Mouse (Mus musculus): ENCODE measurements around the gene Gm10272.
A peak's percentile ranks its signal among the peaks of the same experiment; 100 is the strongest.
"Not testable (repeated sequence)": the region's sequence is repeated elsewhere in the genome, so short reads cannot be mapped to it uniquely, and the experiment has no call there.

Gene Gm10272

DNA sequence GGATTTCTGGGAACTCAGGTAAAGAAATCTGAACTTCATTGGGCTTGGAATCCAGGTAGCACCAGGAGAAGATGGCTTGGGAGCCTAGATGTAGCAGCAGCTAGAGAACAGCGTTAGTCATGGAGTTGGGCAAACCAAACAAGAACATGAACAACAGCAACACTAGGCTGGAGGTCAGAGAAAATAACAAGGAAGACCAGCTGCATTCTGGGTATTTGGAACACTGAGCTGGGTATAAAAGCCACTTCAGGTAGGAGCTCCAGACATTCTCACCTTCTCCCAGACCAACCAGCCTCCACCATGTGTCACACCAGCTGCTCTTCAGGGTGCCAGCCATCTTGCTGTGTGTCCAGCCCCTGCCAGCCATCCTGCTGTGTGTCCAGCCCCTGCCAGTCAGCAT, at the start of gene Gm10272:
Gene Gm10272, plus strand, starts transcription at position 301 of the 400 bp plus-strand sequence.
- DNase-seq (ENCODE audit: low read depth, low spot score), result no peak

DNA sequence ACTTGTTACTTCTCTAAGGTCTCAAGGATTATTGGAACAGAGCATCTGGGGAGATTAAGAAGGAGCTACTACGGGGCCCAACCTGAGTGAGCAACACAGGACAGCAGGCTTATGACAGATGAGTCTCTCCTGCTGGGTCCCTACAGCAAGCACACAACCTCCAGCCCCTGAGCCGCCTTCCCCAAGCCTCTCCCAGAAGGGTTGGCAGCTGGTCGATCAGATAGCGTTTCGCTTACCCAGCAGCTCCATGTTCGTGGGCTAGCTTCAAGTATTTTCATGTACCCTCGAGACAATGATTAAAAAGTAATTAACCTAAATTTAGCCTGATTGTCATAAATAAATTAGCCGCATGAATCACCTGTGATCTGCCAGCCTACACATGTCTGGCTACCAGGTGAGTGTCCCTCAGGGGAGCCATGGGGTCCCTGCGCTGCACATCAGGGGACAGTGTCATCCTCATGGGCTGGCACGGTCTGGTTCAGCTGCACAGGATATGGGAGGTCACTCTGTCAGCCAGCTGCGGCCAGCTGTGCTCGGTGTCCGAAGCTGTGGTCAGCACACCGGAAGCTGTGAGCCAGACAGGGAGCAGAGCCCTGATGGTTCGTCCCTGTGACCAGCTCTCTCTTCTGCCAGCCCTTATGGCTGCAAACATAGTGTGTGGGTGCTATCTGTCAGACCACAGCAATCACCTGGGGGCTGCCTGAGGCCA, 48.0 kb upstream of the Gm10272 start:
- DNase-seq (ENCODE audit: low read depth, low spot score), result no peak

DNA sequence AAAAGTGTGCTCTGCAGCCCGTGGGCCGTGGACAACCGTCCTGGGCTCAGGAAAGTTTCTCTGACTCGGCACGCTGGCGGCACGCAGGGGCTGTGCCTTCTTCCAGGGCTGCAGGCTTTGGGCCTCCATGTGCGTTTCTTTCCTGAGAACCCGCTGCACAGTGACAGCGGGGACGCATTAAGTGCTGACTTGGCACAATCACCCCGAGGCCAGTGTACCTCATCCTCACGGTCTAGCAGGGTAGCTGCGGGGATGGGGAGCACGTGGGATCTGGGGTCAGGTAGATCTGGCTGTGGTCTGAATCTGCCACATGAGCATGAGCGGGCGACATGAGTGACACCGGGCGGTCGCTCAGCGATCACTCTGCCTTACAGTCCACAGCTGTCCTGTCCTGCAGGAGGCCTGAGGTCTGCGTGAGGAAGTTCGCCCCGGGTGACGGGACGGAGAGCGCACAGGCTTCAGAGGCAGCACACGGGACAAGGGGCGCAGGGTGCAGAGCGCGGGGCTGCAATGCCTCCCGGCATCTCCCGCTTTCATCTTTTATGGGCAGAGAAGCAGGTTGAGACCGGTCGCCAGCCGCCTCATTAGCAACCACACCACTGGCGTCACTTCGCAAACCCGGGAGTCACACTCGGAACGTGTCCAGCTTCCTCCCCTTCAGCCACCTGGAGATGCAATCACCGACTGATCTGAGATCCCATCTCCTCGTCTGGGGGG, 42.3 kb upstream of the Gm10272 start:
- DNase-seq (ENCODE audit: low read depth, low spot score), result no peak

DNA sequence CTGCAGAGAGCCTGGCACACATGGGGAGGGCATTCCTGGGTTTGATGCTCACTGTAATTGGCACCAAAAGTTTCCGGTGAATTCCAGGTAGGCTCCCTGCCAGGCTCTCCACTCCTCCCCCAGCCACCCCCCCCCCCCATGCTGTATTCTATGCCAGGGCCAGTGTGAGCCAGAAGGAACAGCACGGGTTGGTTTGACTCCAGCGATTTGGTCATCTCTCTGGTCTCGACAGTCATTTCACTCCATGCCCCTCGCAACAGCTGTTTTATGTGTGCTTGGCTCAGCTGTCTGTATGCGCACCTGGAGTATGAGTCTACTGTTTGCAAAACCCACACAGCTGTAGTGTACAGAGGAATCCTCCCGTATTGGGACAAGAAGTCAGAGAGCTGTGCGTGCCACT, 40.1 kb upstream of the Gm10272 start:
- DNase-seq (ENCODE audit: low read depth, low spot score), result no peak

DNA sequence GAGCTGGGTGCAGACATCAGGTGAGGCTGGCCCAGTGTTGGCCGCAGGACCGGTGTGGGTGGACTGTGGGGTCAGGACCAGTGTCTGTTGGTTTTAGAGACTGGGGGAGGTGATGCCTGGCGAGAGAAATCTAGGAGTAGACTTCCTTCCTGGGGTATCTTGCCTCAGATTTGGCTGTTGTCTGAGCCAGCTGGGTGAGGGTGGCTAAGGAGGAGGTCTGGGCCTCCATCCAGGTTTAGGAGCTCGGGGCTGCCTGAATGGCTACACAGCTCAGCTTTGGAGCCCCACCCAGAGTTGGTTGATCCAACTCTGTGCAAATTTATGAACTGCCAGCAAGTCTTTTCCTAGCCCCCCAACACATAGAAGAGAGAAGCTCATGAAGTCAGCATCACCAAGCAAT, 39.0 kb upstream of the Gm10272 start:
- DNase-seq (ENCODE audit: low read depth, low spot score), result no peak

DNA sequence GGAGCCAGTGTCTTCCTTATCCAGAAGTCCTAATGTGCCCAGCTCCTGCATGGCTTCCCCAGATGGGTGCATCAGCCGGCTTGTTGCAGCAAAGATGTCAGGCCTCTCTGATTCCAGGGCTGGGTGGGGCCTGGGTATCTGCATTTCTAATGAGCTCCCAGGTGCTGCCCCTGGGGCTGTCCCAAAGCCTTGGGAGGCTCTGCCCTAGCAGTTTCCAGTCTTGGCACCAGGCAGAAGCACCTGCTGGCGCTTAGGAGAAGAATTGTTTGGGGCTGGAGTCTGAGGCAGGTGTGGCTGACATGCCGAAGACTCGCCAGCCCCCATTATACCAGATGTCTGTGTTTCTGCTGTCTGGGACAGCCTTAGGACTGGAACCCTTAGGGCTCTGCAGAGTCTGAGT, 35.7 kb upstream of the Gm10272 start:
- DNase-seq (ENCODE audit: low read depth, low spot score), result no peak

DNA sequence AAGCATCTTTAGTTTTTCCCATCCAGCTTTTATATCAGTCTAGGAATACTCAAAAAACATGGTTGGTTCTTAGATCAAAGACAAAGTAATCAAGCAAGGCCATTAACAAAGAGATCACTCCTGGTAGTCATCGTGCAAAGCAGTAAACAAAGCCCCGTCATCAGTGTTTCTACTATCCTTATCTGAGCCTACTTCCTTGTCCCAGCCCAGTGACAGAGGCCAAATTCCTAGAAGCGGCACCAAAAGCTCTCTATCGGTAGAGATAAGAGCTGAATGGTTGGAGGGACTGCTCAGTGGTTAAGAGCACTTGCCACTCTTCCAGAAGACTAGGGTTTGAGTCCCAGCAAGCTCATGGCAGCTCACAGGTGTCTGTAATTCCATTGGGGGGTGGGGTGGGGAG, 34.9 kb upstream of the Gm10272 start:
- DNase-seq (ENCODE audit: low read depth, low spot score), result no peak

DNA sequence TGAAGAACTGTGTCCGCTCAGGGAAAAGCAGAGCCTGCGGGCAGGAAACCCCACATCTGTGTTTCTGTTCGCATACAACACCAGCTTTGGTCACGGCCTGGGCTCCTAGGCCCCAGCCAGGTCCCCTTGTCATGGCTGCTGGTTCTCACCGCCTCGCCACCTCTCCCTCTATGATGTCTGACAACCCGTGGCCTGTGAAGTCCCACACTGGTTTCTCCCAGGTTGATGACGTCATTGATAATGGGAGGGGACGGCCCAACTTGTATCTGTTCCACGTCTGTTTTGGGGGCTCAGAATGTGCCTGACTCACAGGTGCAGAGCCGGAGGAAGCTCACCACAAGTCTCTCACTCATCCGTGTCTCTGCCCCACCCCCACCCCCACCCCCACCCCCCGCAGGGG, 32.7 kb upstream of the Gm10272 start:
- no peak for DNase-seq (ENCODE audit: low read depth, low spot score)

DNA sequence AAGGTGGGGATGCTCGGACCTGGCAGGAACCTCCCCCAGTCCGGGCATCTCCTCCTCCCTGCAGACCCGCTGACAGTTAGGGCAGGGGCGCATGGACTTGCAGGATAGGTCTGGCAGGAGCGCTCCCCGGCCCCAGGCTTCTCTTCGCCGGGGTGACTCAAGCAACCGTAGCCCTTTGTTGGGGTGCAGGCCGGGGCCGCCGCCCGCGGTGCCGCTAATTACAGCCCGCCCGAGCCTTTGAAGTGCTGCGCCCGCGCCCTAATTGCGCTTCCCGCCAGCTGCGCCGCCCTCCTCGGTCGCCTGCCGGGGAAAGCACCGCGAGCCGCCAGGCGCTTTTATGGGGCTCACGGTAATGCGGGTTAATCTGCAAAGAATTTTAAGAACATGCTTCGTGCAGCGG, 28.9 kb upstream of the Gm10272 start:
- peak; percentile 29 for DNase-seq (ENCODE audit: low read depth, low spot score)

DNA sequence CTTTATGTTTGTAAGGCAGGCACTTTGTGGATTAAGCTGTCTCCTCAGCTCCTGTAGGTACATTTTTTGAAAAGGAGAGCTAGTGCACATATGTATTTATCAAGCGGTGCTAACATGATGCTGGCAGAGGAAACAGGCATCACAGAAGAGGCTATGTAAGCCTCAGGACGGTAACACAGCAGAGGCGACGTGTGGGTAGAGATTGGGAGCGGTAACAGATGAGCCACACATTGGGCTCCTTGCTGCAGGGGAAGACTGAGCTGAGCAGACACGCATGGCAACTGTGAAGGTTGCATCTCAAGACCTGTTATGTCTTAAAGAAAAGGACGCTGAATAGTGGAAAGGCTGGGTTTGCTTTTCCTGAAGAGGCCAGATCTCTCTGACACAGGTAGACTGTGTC, 23.4 kb upstream of the Gm10272 start:
- DNase-seq (ENCODE audit: low read depth, low spot score), result no peak

DNA sequence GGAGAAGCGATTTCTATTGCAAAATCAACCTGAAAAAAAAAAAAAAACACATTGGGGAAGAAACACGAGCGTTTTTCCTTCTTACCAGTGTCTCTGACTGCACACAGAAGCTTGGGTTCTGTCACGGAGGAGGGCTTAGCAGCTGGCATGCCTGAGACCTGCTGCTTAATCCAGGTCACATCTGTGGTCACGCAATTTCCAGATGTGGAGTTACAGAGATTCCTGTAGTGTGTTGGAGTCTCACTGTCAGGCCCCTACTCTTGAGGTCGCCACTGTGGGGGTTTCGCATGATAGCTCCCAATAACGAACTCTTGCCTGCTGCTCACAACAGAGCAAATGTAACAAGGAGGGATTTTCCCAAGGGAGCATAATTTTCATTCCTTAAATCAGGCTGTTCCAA, 22.2 kb upstream of the Gm10272 start:
- peak; percentile 68 for DNase-seq (ENCODE audit: low read depth, low spot score)

DNA sequence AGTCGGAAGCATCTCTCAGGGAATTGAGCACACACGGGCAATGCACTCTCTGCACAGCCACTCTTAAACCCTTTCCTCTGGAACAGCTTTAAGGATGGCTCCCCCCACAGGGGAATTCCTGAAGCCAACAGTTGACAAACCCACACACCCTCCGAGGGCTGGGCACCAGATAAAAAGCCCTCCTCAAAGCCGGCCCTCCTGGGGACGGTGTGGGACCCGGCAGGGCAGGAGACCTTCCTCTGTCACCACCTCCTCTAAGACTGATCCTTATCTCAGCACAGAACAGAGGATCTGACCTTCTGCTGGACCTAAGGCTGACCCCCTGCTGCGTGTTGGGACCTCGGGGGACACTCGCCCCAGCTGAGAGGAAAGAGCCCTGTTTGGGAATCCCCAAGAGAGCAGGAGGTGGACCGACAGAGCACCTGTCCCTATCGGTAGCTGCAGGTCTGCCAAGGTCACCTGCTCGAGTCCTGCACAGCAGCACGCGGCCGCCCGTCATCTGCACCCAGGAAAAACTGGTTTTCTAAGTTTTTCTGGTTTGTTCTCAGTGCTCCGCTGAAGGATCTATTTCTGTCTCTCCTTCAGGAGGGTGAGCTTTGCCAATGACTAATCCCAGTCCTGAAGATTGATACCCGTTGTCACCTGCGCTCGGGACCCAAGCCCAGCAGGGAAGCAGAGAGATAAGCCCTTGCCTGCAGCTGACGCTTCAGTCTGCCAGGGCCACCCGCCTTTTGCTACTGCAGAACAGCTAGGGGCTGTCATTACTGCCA, 20.3 kb upstream of the Gm10272 start, which contains the start of gene Tspear:
Gene Tspear, plus strand, starts transcription at position 675 of the 770 bp plus-strand sequence.
- no peak for DNase-seq (ENCODE audit: low read depth, low spot score)

DNA sequence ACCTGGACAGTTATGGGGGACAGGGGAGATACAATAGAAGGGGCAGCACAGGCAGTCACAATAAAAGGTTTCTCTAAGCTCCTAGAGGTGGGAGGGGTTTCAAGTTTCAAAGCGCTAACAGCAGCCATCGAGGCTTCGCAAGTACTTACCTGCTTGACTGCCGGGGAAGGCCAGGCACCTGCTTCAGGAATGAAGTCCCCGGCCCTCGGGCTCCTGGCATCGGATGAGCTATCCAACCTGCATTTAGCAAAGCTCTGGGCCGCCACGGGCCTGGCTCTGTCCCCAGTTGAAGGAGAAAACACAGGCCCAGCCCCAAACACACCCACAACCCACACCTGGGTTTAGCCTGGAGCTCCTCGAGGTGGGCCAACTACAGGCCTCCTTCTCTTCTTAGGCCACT, 19.4 kb upstream of the Gm10272 start:
- no peak for DNase-seq (ENCODE audit: low read depth, low spot score)

DNA sequence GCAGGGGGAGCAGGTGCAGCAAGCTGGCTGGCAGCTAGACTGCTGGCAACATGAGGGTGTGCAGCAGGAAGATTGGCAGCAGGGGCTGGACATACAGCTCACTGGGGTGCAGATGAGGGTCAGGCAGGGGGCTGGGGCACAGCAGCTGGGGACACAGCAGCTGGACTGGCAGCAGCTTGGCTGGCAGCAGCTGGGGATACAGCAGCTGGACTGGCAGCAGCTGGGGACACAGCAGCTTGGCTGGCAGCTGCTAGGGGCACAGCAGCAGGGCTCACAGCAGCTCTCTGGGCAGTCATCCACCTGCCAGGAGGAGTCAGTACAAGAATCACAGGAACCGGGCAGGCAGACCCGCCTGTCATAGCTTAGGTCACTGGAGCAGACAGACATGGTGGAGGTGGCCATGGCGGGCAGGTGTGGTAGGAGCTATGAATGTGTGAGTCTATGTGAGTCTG, 16.0 kb upstream of the Gm10272 start, which contains the start of gene Gm19402:
Gene Gm19402, minus strand, starts transcription at position 402 of the 452 bp plus-strand sequence.
- not testable (repeated sequence) for DNase-seq (ENCODE audit: low read depth, low spot score)

DNA sequence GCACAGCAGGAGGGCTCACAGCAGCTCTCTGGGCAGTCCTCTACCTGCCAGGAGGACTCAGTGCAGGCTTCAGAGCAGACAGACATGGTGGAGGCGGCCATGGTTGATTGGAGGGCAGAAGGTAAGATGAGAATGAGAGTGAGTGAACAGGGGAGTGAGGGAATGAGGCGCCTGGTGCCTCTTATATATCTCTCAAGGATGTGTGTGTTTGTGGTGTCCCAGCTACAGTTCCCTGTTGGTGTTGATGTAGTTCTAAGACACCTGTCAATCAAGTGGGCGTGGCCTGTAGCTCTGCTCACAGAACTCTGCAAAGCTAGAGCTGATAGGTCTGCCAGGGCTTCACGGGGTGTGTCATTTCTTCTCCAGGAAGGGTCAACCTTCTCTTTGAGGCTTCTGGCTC, 9.3 kb upstream of the Gm10272 start, which contains the start of gene Gm9508:
Gene Gm9508, minus strand, starts transcription at position 101 of the 400 bp plus-strand sequence.
- DNase-seq (ENCODE audit: low read depth, low spot score), result no peak

DNA sequence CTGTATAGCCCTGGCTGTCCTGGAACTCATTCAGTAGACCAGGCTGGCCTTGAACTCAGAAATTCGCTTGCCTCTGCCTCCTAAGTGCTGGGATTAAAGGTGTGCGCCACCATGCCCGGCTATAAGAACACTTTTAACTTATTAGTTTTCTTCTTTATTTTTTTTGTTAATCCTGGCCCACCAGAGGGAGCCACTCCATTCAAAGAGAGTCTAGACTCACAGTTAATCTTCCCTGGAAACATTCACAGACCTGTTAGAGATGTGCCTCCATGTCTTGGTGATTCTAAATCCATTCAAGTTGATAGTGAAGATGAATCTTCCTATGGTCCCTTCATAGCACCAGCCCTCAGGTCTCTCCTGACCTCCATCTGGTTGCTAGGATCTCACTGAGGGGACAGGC, 3.4 kb downstream of the Gm10272 start:
- no peak for DNase-seq (ENCODE audit: low read depth, low spot score)

DNA sequence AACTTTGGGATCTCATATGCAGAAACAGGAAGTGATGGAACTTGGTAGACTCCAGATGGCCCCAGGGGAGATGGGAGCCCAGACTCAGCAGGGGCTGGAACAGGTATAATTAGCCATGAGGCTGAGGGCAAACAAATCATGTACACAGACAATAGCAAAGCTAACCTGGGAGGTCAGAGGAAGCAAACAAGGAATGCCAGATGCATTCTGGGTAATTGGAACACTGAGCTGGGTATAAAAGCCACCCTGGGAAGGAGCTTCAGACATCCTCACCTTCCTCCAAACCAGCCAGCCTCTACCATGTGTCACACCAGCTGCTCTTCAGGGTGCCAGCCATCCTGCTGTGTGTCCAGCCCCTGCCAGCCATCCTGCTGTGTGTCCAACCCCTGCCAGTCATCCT, 4.7 kb downstream of the Gm10272 start, which contains the start of gene Gm10024:
Gene Gm10024, plus strand, starts transcription at position 301 of the 400 bp plus-strand sequence.
- not testable (repeated sequence) for DNase-seq (ENCODE audit: low read depth, low spot score)

DNA sequence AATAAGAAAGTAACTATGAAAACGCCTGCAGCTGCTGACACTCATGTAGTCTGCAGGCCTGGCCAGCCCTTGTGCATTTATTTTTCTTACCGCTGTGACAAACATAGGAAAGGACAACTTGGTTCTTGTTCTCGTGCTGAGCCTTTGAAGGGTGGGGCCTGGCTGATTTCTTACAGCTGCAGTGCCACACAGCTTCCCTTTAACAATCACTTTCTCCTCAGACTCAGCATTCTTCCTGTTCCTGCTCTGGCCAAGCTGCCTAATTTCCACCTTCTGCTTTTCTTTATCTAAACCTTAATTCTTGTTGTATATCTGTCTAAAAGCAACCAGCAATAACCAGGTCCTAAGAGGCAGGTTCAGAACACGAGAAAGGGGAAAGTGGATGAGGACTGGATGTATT, 7.3 kb downstream of the Gm10272 start:
- no peak for DNase-seq (ENCODE audit: low read depth, low spot score)

DNA sequence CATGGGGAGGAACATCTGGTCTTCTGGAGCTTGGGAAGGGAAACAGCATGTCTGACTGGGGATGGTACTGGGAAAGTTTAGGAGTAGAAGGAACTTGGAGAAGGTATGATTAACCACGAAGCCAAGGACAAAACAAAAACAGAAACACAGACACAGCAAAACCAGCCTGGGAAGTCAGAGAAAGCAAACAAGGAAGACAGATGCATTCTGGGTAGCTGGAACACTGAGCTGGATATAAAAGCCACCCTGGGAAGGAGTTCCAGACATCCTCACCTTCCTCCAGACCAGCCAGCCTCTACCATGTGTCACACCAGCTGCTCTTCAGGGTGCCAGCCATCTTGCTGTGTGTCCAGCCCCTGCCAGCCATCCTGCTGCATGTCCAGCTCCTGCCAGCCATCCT, 9.1 kb downstream of the Gm10272 start, which contains the start of gene Gm10142:
Gene Gm10142, plus strand, starts transcription at position 301 of the 400 bp plus-strand sequence.
- DNase-seq (ENCODE audit: low read depth, low spot score), result no peak

DNA sequence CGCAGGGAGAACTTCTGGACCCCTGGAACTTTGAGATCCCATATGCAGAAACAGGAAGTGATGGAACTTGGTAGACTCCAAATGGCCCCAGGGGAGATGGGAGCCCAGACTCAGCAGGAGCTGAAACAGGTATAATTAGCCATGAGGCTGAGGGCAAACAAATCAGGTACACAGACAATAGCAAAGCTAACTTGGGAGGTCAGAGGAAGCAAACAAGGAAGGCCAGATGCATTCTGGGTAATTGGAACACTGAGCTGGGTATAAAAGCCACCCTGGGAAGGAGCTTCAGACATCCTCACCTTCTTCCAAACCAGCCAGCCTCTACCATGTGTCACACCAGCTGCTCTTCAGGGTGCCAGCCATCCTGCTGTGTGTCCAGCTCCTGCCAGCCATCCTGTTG, 13.9 kb downstream of the Gm10272 start, which contains the start of gene Krtap12-1:
Gene Krtap12-1, plus strand, starts transcription at position 301 of the 400 bp plus-strand sequence.
- DNase-seq (ENCODE audit: low read depth, low spot score), result not testable (repeated sequence)

DNA sequence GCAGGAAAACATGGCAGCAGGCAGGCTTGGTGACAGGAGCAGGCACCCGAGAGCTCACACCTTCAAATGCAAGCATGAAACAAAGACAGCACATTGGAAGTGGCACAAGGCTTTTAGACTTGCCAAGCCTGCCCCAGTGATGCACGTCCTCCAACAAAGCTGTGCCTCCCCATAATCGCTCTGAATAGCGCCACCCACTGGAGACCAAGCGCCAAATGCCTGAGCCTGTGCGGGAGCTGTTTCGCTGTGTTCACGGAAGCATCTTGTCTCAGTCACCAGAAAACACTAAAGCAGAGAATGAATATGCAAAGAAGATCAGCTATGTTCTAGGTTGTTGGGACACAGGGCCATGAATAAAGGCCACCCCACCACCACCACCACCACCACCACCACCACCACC, 18.4 kb downstream of the Gm10272 start:
- DNase-seq (ENCODE audit: low read depth, low spot score), result no peak

DNA sequence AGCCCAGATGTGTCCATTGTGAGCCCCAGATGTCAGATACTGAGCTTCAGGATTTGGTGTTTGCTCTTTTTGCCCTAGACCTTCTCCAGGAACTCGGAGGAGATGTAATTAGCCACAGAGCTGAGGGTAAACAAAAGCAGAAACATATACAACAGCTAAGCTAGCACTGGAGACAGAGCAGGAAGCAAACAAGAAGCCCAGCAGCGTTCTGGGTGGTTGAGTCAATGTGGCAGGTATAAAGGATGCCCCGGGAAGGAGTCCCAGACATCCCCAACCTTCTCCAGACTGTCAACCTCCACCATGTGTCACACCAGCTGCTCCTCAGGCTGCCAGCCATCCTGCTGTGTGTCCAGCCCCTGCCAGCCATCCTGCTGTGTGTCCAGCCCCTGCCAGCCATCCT, 19.8 kb downstream of the Gm10272 start, which contains the start of gene Gm10100:
Gene Gm10100, plus strand, starts transcription at position 301 of the 400 bp plus-strand sequence.
- DNase-seq (ENCODE audit: low read depth, low spot score), result no peak

Measured in mesoderm, embryonic 11.5 days (tissue).